Mouse (Mus musculus) cortical plate, adult 2 months (tissue): ENCODE results near the gene Amz2.

Experiments
- CTCF ChIP-seq: fragments of 200-500 bp; IDR thresholded peaks from 2 replicates; pipeline ENCODE4 v1.5.1; 2011; ENCODE audit warnings: mild to moderate bottlenecking, control low read depth, low read length; ENCODE audit not compliant: insufficient read depth; ENCODE audit errors: extremely low read depth
- POLR2A ChIP-seq: fragments of 200-500 bp; IDR thresholded peaks from 2 replicates; pipeline ENCODE4 v1.6.1; 2011; ENCODE audit warnings: mild to moderate bottlenecking, low read length, control low read depth; ENCODE audit not compliant: insufficient read depth; ENCODE audit errors: extremely low read depth

GRCm38 (mm10) chr11:109491844-109492243, 66.1 kb downstream of the Amz2 start:
- TF ChIP-seq CTCF = no peak
- TF ChIP-seq POLR2A = no peak
